Mouse (Mus musculus) embryonic facial prominence, embryonic 14.5 days (tissue): ENCODE data around the gene Chst1. TPM values are rescaled to one million over a fixed set of nuclear protein-coding genes. Genes with fewer than 3 reads are reported as not detected.

Experiments
- ATAC-seq: fragments of 200-750 bp; cut with Nextera tagmentation; 2 replicates; pipeline ENCODE4 v1.8.0; 2017; ENCODE audit warnings: low read depth, moderate number of reproducible peaks, moderate TSS enrichment
- DNase-seq: peaks from one replicate; pipeline ENCODE4 v3.0.0-alpha.2; 2015; ENCODE audit warnings: low spot score
- H3K27ac ChIP-seq: fragments of 300-500 bp; sonication (generic); replicated peaks from 2 replicates; pipeline ENCODE4 v1.5.1; 2014; ENCODE audit warnings: low read depth, mild to moderate bottlenecking, low read length, moderate library complexity
- H3K27me3 ChIP-seq: fragments of 300-500 bp; sonication (generic); replicated peaks from 2 replicates; pipeline ENCODE4 v1.6.1; 2014; ENCODE audit warnings: low read length; ENCODE audit not compliant: control insufficient read depth, insufficient read depth
- H3K36me3 ChIP-seq: fragments of 300-500 bp; sonication (generic); 2 replicates; pipeline ENCODE4 v1.6.1; 2014; ENCODE audit warnings: low read length, mixed read lengths; ENCODE audit not compliant: control insufficient read depth, insufficient read depth
- H3K4me1 ChIP-seq: fragments of 300-500 bp; sonication (generic); 2 replicates; pipeline ENCODE4 v1.6.1; 2014; ENCODE audit warnings: antibody characterized with exemption, low read length; ENCODE audit not compliant: control insufficient read depth, insufficient read depth
- H3K4me2 ChIP-seq: fragments of 300-500 bp; sonication (generic); 2 replicates; pipeline ENCODE4 v1.6.1; 2014; ENCODE audit warnings: low read depth, mild to moderate bottlenecking, low read length, moderate library complexity, mixed read lengths
- H3K4me3 ChIP-seq: fragments of 300-500 bp; sonication (generic); 2 replicates; pipeline ENCODE4 v1.5.1; 2014; ENCODE audit warnings: low read depth, mild to moderate bottlenecking, low read length
- H3K9ac ChIP-seq: fragments of 300-500 bp; sonication (generic); 2 replicates; pipeline ENCODE4 v1.6.1; 2014; ENCODE audit warnings: low read depth, mild to moderate bottlenecking, low read length, moderate library complexity, mixed read lengths
- H3K9me3 ChIP-seq: fragments of 300-500 bp; sonication (generic); 2 replicates; pipeline ENCODE4 v1.6.1; 2016; ENCODE audit warnings: low read length; ENCODE audit not compliant: control insufficient read depth
- WGBS: fragments of 180-500 bp; shearing (Covaris S2); extraction: QIAGEN DNeasy Blood & Tissue Kit; methylation state at CpG from one replicate; pipeline ENCODE4 v1.1.7; 2014; 5-methylcytosine and 5-hydroxymethylcytosine counted together
- microRNA-seq: library from miRNA; unstranded; fragments of <30 nt; microRNA quantifications from one replicate; pipeline ENCODE4, GENCODE M21; 2016; ENCODE audit warnings: borderline number of aligned reads
- polyA plus RNA-seq: library from polyadenylated mRNA; unstranded; fragments of >200 nt; fragmentation: Nextera tagmentation; extraction: Ambion mirVana; gene quantifications from 2 replicates; pipeline ENCODE4 v1.2.1, GENCODE M21; 2014

Chst1 gene
- polyA plus RNA-seq, 1 experiment from 2014 or later: 8.6 TPM

DNA sequence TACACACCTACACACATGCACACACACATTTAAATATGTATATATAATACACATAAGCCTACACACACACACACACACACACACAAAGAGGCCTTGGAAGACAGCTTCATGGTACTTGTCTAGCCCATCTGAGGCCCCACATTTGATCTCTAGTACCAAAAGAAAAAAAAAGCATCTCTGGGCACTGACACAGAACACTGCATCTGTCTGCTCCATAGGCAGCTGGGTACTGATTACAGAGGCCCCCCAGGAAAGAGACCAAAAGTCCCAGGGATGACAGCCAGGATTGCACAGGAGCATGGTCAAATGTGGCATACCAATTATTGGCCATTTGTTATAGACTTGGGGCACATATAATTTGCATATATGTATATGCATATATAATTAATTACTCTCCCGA is 50.9 kb downstream of the Chst1 start:
- Histone ChIP-seq H3K4me2 (no peak overlapping the region), H3K27me3 (no peaks in the 10 kb centered on the region), H3K9me3 (no peaks in the 10 kb centered on the region), H3K4me1 (peaks cover 2% of the 10 kb centered on the region), H3K9ac (no peak overlapping the region), H3K27ac (no peak overlapping the region), H3K36me3 (no peaks in the 10 kb centered on the region), H3K4me3 (no peak overlapping the region)
- no peak for ATAC-seq
- WGBS: 35% methylated on average over 1 of the region's 1 CpGs
- no peak for DNase-seq

DNA sequence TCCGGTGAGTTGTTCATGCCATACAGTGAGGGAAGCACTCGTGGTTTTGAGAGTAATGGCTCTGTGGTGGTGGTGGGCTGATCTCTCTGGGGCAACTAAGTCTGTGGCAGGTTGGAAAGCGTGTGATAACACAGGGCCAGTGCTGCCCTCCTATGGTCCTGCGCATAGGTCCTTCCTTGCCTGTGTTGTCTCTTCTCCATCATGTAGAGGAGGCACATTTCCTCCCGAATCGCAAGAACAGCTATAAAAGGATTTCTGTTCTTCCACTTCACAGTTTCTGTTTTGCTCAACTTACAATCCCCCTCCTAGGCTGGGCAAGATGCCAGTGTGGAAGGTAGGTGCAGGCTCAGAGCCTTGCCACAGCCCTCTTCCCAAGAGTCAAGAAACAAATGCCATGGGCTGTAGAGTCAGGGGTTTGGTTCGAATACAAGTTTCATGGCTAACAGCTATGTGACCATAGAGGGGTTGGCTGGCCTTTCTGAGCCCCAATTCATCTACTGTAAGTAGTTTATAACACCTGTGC is 51.8 kb downstream of the Chst1 start:
- Histone ChIP-seq H3K36me3 (no peaks in the 10 kb centered on the region), H3K4me1 (no peaks in the 10 kb centered on the region), H3K4me3 (no peak overlapping the region), H3K9me3 (no peaks in the 10 kb centered on the region), H3K27me3 (no peaks in the 10 kb centered on the region), H3K4me2 (no peak overlapping the region), H3K9ac (no peak overlapping the region), H3K27ac (no peak overlapping the region)
- ATAC-seq (no peak), DNase-seq (no peak)
- 69% methylated on average over 7 of the region's 7 CpGs for WGBS

DNA sequence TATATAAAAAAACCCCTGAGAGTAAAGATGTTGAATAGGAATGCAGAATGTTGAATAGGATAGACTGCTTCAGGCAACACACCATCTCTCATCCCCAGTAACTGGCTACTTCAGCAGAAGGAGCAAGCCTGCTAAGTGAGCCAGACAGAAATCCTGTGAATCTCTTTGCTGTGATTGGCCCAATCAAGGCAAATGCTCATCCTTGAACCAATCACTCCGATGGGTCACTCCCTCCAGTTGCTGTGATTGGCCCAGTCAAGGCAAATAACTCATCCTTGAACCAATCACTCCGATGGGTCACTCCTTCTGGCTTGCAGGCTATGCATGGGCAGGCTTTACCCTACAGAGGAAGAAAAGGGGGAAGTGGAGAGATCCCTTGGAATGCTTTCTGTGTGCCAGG is 57.7 kb downstream of the Chst1 start:
- Histone ChIP-seq H3K4me1 (no peaks in the 10 kb centered on the region), H3K9me3 (no peaks in the 10 kb centered on the region), H3K4me3 (no peak overlapping the region), H3K9ac (no peak overlapping the region), H3K36me3 (no peaks in the 10 kb centered on the region), H3K27ac (no peak overlapping the region), H3K4me2 (no peak overlapping the region), H3K27me3 (no peaks in the 10 kb centered on the region)
- ATAC-seq: no peak
- 89% methylated on average over 2 of the region's 2 CpGs for WGBS
- DNase-seq: no peak

DNA sequence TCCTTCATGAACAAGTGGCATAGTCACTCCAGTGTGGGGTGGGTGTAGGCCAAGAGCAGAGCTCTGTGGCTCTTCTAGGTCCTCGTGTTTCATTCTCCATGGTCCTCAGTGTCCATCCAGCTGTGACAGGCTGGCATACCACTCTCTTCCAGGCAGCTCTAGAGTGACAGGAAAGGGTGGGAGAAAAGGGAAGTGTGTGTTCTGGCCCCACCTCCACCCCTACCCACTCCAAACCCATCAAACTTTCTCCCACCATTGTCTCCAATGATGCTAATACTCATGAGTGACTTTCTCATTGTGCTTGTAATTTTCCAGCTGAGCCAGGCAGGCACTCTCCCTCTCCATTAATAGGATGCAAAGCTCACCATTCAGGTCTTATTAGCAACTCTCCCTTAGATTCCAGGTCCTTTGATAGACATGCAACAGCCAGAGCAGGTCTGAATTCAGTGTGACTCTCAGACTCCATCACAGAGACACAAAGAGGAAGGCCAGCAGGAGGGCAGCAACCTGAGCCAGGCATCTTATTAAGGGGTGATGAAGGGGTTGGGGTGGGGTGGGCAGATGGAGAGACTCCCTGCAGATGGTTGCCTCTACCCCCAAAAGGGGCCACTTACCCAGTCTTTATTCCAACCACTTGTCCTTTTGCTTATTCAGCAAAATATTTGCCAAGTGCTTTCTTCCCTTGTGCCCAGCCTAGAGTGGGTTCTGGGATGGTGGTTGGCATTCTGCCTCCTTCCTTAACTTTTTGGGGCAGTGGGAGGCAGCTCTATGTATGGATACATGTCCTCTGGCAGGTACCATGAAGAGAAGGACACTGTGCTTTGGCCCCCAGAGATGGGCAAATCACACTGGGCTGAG is 59.0 kb downstream of the Chst1 start:
- DNase-seq (no peak), ATAC-seq (no peak)
- Histone ChIP-seq H3K9ac (no peak overlapping the region), H3K4me2 (no peak overlapping the region), H3K36me3 (no peaks in the 10 kb centered on the region), H3K27ac (no peak overlapping the region), H3K9me3 (no peaks in the 10 kb centered on the region), H3K4me1 (no peaks in the 10 kb centered on the region), H3K27me3 (no peaks in the 10 kb centered on the region), H3K4me3 (no peak overlapping the region)
- WGBS: 62% methylated on average over 1 of the region's 1 CpGs

DNA sequence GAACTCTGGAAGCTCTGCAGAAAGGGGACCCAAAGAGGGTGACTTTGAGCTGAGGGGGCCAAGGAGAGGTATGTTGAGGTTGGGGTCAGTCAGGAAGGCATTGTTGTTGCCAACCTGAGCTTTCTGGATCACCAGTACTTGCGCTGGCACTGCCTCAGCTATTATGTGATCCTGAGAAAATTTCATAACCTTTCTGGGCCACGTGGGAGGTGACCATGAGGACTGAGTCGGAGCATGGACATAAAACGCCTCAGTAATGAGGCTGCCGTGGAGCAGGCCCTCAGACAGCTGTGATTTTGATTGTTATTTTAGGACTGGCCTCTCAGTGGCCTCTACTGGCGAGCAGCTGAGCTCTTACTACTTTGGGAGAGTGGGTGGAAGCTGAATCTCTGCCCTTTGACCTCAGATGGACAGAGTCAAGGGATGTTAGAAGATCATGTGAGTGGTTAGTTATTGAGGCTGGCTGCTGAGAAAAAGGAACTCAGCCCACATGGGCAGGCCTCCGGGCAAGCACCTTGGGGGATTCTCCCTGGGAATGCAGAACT is 60.1 kb downstream of the Chst1 start:
- DNase-seq (no peak), ATAC-seq (no peak)
- Histone ChIP-seq H3K4me3 (no peak overlapping the region), H3K4me1 (no peaks in the 10 kb centered on the region), H3K9me3 (no peaks in the 10 kb centered on the region), H3K27me3 (no peaks in the 10 kb centered on the region), H3K4me2 (no peak overlapping the region), H3K9ac (no peak overlapping the region), H3K36me3 (no peaks in the 10 kb centered on the region), H3K27ac (no peak overlapping the region)
- WGBS: 36% methylated on average over 7 of the region's 7 CpGs

DNA sequence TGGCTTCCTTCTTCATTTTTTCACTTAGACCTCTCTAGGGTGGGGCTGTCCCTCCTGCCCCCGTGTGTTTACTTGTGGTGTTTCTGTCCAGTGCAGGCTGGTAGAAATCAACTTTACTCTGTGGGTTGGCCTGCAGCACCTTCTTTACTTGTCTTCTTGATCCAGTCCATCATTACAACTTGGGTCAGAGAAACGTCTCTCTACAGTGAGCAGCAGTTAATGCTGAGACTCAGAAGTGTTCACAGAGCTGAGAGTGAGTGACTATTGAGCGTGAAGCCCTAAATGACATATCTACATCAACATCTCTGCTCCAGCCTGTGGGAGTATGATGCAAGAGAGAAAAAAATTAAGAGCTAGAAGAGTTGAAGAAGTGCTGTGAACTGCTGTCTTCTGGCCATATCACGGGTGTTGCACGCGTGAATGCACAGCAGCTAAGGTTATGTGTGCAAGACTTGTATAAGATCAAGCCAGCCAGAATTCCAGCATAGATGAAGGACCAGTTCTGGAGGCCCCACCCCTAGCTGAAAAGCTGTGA is 63.1 kb downstream of the Chst1 start:
- WGBS: 86% methylated on average over 6 of the region's 6 CpGs
- Histone ChIP-seq H3K27me3 (no peaks in the 10 kb centered on the region), H3K9ac (no peak overlapping the region), H3K4me3 (no peak overlapping the region), H3K36me3 (no peaks in the 10 kb centered on the region), H3K9me3 (no peaks in the 10 kb centered on the region), H3K4me1 (no peaks in the 10 kb centered on the region), H3K4me2 (no peak overlapping the region), H3K27ac (no peak overlapping the region)
- ATAC-seq (no peak), DNase-seq (no peak)

Small RNA genes lying within 50 kb of the gene (microRNA-seq; reads per million reads assigned to microRNA genes)
- not detected for gene Mir7221
- gene Mir7222: not detected

Other genes starting within 250 kb of the Chst1 start
- 19.6 and 22.7 TPM in 2 replicates for gene Pex16, start 225.0 kb upstream of the Chst1 start, polyA plus RNA-seq
- 10.7 and 11.1 TPM in 2 replicates for gene Large2, start 224.8 kb upstream of the Chst1 start, polyA plus RNA-seq
- gene 1700029I15Rik, start 217.2 kb upstream of the Chst1 start, polyA plus RNA-seq: 2.7 and 3.0 TPM in 2 replicates
- gene Mapk8ip1, start 198.4 kb upstream of the Chst1 start, polyA plus RNA-seq: 17.6 and 18.1 TPM in 2 replicates
- 26.6 and 27.1 TPM in 2 replicates for gene Cry2, start 165.7 kb upstream of the Chst1 start, polyA plus RNA-seq
- 15.7 and 16.0 TPM in 2 replicates for gene Slc35c1, start 139.2 kb upstream of the Chst1 start, polyA plus RNA-seq